Mouse (Mus musculus) megakaryocyte, adult 5-6 weeks (primary cell): ENCODE results near the gene Zbtb20. TPM values are rescaled to one million over a fixed set of nuclear protein-coding genes. Genes with fewer than 3 reads are reported as not detected.

Experiments
- ATAC-seq: 2 replicates; pipeline ENCODE4 v1.8.0; 2016; ENCODE audit warnings: mild to moderate bottlenecking, inconsistent platforms; ENCODE audit not compliant: poor library complexity, severe bottlenecking
- total RNA-seq, 2 experiments: library from RNA; stranded (forward) in 1 of 2; stranded (reverse) in 1 of 2; fragments of 153-499, 151-499 nt in 1 of 2; fragments of 221-1000, 200-1000 nt in 1 of 2; gene quantifications; 2 replicates each; pipeline versions ENCODE4 v1.2.3 to v1.2.4; 2015 to 2017

The Zbtb20 gene
- total RNA-seq, 2 experiments from 2014 or later = 5.1 to 7.6 TPM

DNA sequence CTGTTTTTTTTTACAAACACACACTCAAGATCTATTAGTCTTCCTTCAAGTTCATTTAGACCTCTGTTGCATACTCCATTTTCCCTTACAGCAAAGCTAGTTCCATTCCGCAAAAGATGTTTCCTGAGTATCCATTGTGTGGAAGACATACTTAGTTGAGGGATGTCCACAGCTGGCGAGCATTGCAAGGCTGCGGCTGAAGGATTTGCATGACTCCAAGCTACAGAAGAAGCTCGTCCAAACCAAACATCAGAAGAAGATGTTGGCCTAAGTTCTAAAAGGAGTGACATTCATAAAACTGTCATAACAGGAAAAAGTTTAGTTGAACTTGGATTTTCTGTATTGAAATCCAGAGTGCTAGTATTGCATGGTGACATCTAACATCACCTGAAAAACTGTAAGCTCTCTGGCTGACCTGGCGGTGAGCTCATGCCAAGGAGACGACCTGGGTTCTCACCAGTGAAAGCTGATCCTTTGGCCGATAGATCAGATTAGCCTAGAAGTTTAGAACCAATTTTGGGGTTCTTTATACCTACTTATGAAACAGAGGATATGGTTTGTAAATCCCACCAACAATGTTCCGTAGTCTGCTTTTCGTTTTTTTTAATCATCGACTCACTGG, 665.0 kb downstream of the Zbtb20 start:
- ATAC-seq = no peak

DNA sequence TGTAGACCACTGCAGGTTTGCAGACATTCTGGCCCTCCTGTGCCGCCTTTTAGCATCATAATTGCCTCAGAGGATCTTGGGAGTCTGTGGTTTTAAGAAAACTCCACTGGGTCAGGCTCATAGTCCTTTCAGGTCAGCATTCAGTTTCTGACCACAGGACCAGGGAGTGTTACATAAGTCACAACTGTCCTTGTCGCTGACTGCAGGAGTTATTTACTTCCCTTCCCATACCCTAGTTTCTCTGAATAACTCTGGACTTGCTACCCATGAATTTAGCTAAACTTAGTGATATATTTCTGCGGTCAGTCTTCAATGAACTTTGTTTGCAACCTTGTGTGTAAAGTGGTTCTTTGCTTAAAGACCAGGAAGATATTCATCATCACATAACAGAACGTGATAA, 669.6 kb downstream of the Zbtb20 start:
- ATAC-seq = 0 out of 2 replicates have a peak, but pooled peaks have one; percentile 17

DNA sequence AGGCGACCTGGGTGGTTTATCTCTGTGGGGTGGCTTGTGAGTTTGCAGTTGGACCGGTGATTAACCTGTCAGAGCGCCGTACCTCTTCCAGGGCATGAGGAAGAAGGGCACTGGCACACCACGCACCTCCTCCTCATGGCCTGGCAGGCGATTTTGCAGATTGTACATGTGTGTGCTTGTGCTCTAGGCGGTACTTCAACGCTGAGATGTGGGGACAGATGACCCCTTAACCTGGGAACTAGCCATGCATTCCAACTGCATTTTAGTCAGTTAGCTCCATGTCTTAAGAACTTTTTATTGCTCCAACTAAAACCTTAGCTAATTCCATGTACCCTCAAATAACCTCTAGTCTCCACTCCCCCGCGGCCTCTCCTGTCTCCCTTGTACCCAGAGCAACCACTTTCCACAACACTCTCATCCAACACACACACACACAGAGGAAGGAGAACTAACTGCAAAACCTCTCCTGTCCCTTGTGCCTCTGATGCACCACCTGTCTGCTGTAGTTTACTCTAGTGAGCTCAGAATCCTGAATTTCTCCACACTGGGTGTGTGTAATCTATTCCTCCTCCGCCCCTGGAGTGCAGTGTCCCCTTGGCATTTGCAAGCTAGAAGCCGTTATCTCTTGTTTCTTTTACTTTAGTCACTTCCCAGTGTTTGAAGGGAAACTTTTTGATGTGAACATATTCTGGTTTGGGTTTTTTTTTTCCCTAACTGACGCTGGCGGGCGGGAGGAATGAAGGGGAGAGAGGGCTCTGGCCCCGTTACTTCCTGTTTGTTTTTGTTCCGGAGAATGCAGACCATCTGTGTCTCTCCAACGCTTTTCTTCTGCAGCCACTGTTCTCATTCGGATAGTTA, 671.9 kb downstream of the Zbtb20 start:
- no peak for ATAC-seq

DNA sequence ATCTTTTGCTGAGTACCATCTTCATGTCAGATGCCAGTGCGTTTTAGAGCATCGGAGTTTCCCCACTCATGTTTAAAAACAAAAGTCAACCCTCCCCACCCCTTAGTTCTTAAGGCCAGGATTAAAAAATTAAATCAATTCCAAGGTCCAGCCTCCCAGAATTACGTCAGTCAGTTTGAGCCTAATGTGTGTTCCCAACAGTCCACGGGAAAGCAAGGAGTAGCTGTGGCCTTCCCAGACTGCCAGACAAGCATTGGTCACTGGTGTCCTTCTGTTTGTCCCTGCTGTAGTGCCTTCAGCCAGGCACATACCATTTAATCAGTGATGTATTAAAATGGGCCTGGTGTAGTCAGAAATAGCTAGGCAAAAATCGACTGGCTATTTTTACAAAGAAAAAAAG, 673.1 kb downstream of the Zbtb20 start:
- ATAC-seq = no peak

DNA sequence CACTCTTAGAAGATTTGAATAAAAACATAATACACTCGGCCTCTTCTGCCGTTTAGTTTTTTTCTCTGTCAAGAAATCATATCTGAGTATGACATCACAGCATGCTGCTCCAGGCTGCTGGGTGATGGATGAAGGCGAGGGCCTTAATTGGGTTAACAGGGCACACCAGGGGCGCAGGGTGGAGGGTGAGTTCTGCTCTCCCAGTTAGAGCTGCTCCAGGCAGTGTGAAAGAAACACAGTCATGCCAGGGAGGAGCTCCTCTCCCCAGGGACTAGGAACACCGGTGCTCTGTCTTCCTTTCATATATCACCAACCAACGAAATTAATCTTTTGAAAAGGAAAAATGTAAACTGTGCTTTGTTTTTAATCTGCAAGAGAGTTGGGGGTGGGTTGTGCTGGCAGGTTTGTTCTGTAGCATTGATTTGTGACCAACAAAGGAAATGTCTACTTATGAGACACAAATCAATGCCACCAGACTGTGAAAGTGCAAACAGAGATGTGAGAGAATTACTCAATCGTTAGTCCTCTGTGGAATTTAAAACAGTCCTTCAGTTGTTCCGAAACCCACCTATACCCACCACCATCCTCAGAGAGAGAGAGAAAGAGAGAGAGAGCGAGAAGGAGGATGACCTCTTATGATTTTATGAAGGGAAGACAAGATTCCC, 673.9 kb downstream of the Zbtb20 start:
- ATAC-seq = no peak

DNA sequence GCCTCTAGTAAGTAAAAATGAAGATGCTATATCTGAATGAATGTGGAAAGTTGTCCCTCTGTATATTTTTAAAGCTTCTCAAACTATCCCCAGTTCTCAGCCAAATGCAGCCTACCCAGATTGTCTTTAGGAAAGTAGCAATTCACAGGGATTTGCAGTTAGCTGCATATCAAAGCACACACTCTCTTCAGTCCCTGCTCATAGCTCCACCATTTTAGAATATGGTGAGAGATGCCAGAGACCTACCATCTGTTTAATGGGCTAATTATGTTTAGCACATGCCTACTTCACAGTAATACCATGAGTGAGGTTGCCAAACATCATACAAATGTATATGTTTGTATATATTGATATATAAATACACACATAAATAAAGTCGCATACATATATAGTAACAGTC, 676.8 kb downstream of the Zbtb20 start:
- no peak for ATAC-seq

DNA sequence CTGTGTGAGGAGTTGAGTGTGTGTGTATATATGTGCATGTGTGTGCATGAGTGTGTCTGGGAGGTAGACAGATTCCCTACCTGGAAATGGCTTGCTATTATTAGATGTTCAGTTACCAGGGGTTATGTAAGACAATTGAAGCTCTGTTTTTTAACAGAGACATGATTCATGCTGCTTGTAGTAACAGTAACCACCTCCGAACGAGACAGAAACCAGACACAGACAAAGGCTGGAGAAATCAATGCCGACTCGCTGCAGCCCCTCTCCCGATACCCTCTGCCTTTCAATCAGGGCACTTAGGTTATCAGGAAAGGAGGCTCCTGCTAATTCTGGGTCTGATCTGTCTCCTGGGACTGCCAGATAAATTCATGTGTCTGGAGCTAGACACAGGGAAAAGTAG, 681.7 kb downstream of the Zbtb20 start:
- no peak for ATAC-seq

DNA sequence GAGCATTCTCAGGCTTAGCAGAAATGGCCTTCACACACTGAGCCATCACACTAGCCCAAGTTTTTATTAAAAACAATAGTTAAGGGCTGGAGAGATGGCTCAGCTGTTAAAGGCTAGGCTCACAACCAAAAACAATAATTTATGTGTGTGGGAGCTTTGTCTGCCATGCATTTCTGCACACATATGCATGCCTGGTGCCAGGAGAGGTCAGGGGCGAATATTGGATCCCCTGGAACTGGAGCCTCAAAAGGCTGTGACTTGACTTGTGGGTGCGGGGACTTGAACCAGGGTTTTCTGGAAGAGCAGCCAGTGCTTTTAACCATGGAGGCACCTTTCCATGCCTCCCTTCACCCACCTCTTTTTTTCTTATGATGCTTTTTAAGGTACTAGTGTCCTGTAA, 685.6 kb downstream of the Zbtb20 start:
- ATAC-seq = no peak

DNA sequence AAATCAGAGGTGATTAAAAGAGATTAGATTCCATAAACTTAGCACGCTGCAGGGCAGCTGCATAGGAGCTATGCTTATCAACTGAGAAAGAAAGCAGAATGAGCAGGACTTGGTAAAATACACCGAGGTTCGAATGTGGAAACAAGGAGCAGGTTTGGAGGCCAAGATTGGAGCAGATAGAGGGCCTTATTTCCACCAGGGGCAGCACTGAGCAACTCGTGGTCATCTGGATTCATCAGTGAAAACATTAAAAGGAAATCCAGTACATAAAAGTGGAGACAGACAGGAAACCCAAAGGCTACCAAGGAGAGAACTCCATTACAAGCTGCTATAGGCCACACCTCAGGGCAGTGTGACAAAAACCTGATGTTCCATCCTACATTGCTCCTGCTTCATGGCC, 686.3 kb downstream of the Zbtb20 start:
- ATAC-seq = no peak

DNA sequence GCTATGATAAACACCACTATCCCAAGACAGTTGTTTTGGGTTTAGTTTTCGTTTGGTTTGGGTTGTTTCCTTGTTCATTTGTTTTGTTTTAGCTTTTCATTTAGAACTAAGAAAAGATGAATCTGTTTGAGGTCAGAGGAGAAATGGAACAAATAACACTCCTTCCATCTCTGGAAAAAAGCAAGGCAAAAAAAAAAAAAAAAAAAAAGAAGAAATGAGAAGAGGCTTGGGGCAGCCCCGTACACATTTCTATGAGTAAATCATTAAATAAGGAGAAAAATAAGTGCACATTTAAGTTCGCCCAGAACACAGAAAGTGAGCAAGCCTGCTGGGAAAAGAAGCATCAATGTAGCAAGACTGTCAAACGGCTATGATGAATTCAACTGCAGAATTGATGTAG, 690.2 kb downstream of the Zbtb20 start:
- no peak for ATAC-seq

DNA sequence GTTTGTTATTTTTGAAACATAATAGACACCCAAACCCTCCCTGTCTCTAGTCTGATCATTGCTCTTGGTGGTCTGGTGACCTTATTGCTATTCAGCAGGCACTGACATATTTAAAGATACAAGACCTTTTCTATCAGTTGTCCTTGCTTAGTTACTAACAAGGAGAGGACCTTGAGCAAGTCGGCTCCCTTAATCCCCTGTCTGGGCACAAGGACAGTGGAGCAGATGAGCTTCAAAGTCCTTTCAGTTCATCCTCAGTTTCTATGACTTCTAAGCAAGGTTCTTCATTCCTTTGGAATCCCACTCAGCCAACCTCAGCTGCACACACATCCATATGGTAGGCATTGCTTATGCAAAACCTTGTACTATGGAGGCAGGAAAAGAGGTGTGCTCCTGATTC, 690.8 kb downstream of the Zbtb20 start:
- ATAC-seq = no peak

DNA sequence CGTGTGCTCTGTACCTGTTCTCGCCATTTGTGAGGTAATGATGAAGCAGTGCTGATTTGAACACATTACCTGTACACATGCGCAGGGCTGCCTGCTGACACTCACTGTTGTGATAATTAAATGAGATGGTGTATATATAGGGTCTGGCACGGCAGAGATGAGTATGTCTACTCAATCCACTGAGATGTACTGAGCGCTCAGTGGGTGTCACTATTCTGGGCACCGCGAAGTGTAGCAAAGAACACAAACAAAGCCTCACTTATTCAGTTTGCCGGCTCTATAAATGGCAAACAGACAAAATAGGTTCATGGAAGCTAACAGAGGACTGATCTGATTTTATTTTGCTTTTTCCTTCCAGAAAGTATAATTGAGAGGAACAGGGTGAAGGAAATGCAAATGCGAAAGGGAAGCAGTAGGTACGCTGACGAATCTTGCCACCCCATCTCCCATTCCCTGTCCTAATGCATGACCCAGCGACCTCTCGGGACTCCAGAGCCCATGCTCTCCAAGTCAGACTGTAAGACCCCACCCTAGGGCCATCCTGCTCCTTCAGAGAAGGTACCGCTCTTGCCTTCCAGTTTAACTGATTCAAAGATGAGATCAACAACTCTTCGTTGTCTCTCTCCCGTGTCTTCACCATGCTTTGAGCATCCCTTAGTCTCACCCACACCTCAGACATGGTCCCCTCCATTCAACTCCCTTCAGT, 695.8 kb downstream of the Zbtb20 start:
- ATAC-seq = no peak

DNA sequence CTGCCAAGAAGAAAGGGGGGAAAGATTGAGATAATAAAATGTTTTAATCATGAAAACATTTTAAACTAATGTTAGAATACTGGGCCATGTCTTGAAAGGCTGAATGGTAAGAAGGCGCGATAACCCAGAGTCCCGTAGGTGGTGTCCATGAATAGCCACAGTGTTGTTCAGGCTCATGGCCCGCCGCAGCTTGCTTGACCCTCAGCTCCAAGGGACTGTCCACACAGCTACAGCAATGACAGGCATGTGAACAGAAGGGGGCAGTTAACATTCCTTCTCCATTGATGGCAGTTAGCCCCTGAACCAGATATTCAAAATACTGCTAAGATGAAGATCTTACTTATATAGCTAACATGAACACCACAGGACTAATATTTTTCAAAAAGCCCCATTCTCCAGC, 696.5 kb downstream of the Zbtb20 start:
- ATAC-seq = no peak

DNA sequence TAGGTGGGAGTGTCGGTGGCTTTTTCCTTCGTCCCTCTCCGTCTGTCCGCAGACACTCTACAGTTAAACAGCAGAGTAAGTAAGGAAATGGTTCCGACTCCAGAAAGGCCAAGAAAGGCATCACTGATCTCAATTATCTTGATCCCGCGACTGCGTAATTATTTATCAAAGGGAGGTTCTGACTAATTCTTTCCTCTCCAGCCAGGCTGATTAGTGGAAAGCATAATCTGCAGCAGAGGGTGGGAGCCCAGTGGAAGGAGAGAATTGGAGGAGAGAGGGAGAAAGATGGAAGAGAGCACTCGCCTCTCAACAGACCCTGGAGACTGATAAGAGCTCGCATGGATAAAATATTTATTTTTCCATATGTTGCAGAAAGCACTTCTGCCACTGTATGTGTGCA, 697.1 kb downstream of the Zbtb20 start:
- no peak for ATAC-seq

DNA sequence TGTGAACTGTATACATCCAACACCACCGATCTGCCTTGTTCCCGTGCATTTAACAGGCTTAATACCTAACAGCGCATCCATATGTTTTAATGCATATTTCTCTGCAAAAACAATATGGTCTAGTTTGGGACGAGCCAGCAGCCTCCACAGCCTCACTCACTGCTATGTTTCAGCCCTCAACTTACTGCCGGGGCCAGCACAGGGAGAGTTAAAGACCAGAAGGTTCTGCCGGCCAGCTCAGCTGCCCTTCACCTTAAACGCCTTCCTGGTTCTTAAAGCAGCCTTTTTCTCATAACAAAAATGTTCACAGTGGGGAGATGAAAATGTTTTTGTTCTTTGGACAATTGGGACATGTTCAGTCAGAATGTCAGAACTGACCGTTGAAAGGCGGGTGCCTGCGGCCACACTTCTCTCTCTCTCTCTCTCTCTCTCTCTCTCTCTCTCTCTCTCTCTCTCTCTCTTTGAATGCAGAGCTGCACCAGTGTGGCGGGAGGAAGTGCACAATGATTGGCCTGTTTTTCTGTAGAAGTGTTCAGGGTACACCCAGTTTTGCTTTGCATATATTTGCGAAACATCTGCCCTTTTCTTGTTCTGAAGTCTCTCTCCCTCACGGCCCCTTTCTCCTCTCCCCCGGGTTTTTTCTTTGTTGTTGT, 697.6 kb downstream of the Zbtb20 start:
- ATAC-seq = peak; percentile 62

DNA sequence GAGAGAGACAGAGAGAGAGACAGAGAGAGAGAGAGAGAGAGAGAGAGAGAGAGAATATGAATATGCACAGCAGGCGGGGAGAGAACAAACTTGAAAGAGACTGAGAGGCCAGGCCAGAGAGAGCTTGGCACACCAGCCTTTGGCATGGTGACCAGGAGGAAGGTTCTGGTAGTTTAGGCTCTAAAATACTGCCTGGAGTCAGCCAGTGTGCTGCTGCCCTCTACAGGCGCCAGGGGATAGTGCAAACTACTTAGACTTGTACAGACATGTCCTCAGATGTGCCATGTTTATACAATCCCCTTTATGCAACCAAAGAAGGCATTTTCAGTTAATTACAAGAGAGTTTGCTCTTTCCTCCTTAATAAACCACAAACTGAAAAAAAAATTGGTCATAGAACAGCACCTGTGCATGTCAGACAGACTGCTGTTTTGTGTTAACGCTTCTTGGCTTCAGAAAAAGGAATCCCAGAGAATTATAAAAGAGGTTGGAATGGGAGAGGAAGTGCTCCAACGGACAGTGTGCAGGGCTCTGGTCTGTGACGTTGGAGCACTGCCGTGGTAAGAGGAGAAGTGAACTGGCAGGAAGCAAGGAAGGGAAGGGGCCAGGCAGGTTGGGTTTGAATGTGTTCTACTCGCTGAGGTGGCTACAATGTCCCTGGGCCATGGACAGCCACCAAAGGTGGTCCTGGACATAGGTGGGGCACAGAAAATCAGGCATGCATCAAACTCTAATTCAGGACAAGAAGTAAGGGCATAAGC, 698.5 kb downstream of the Zbtb20 start:
- ATAC-seq = peak; percentile 95

DNA sequence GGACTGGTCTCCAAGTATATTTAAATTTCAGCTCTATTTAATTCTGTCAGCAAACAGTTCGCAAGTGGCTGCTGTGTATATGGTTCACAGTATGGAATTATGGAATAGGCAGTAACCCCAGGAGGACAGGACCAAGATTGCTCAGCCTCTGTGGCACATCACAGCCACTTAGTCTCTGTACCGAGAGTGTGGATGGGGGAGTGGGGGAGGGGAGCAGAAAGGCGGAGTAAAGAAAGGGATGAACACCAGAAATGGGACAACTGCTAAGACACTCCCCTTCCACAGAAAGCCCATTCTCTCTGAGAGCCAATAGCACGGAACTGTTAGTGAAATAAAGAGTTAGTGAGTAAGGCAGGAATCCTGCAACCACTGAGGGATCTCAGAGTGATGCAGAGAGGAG, 699.4 kb downstream of the Zbtb20 start:
- ATAC-seq = no peak

DNA sequence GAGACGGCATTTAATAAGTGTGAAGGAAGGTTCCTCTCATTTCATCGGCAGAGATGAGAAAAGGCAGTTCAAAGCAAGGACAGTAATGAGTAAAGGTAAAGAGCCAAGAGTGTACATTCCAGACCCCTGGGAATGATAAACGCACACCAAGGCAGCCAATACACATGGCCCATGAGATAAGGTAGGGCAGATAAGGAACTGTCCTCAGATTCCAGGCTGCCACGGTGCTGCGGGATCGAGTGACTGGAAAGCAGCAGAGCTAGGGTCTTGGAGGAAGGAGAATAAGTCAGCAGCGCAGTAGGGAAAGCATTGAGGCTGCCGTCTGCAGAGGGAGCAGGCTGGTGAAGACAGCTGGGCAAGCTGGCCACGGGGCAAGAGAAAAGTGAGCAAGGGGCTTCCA, 699.8 kb downstream of the Zbtb20 start:
- no peak for ATAC-seq

DNA sequence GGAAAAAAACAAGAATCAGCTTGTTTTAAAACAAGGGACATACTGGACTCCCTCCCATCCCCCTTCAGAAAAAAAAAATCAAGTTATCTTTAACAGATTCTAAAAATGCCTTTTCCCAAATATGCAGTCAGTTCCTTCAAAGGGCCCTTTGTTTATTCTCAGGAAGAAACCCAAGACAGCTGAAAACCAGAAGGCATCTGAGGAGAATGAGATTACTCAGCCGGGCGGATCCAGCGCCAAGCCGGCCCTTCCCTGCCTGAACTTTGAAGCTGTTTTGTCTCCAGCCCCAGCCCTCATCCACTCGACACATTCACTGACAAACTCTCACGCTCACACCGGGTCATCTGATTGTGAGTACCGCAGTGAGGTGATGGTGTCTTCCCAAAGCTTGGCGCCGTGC, 701.7 kb downstream of the Zbtb20 start:
- no peak for ATAC-seq

DNA sequence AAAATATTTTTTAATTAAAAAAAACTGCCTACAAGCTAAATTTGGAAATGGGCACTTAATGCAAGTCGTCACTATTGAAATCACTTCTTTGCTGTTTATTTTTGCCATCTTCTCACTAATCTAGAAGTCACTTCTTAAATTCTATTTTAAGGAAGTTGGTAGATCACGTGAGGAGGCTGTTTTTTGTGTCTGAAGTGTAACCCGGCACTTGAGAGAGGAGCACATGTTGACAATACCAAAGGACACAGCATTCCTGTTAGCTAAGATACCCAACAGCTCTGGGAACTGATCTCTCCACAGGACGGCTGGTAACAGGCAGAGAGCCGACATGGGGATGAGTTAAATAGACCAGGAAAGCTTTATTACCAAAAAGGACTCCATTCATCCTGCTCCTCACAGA, 702.7 kb downstream of the Zbtb20 start:
- ATAC-seq = no peak
